Mouse (Mus musculus): Measurements from ENCODE around the gene Dok3. TPM values are rescaled to one million over a fixed set of nuclear protein-coding genes. Genes with fewer than 3 reads are reported as not detected.

Dok3 gene
- polyA plus RNA-seq, 1 experiment, result 1.00 TPM

GRCm38 (mm10) chr13:55477492-55477891, 51.6 kb downstream of the Dok3 start:
- Histone ChIP-seq H3K4me2 (ENCODE audit: low read depth) (no peak overlapping the region), H3K27me3 (ENCODE audit: control insufficient read depth, insufficient read depth, insufficient read length) (no peaks in the 10 kb centered on the region), H3K4me3 (no peak overlapping the region), H3K79me2 (ENCODE audit: control insufficient read depth, insufficient read depth) (no peaks in the 10 kb centered on the region), H3K36me3 (ENCODE audit: control insufficient read depth, insufficient read depth) (peaks cover 16% of the 10 kb centered on the region), H3ac (ENCODE audit: control insufficient read depth, insufficient read length) (no peak overlapping the region)
- TF ChIP-seq TCF12 (IDR thresholded peaks at IDR 0.05; ENCODE audit: insufficient read depth, poor library complexity, severe bottlenecking), result no peak
- no peak for TF ChIP-seq E2F4 (IDR thresholded peaks at IDR 0.05; ENCODE audit: insufficient read depth)
- TF ChIP-seq TCF3 (IDR thresholded peaks at IDR 0.05; ENCODE audit: insufficient read length, low read depth), result no peak
- TF ChIP-seq POLR2AphosphoS2 (IDR thresholded peaks at IDR 0.05; ENCODE audit: insufficient read length, low read depth), result no peak
- no peak for TF ChIP-seq MYOD1 (IDR thresholded peaks at IDR 0.05; ENCODE audit: control insufficient read depth in 1 of 3, insufficient read length in 2 of 3, low read depth in 2 of 3)
- TF ChIP-seq SRF (IDR thresholded peaks at IDR 0.05; ENCODE audit: control insufficient read depth, insufficient read length, low read depth), result no peak
- no peak for TF ChIP-seq REST (IDR thresholded peaks at IDR 0.05; ENCODE audit: insufficient read depth, insufficient read length)
- no peak for TF ChIP-seq MAX (IDR thresholded peaks at IDR 0.05; ENCODE audit: low read depth)
- TF ChIP-seq USF1 (IDR thresholded peaks at IDR 0.05; ENCODE audit: low read depth), result no peak
- no peak for TF ChIP-seq POLR2A (IDR thresholded peaks at IDR 0.05; ENCODE audit: insufficient read length, low read depth)
- TF ChIP-seq CEBPB (IDR thresholded peaks at IDR 0.05; ENCODE audit: insufficient read depth, poor library complexity, severe bottlenecking), result no peak
- no peak for TF ChIP-seq MYOG (IDR thresholded peaks at IDR 0.05; ENCODE audit: control insufficient read depth in 1 of 3, insufficient read depth in 1 of 3, insufficient read length in 2 of 3, low read depth in 2 of 3)

GRCm38 (mm10) chr13:55476256-55476655, 52.8 kb downstream of the Dok3 start:
- no peak for TF ChIP-seq TCF3 (IDR thresholded peaks at IDR 0.05; ENCODE audit: insufficient read length, low read depth)
- H3K79me2 ChIP-seq (ENCODE audit: control insufficient read depth, insufficient read depth), result no peaks in the 10 kb centered on the region
- no peak overlapping the region for H3ac ChIP-seq (ENCODE audit: control insufficient read depth, insufficient read length)
- H3K27me3 ChIP-seq (ENCODE audit: control insufficient read depth, insufficient read depth, insufficient read length), result no peaks in the 10 kb centered on the region
- no peak overlapping the region for H3K4me2 ChIP-seq (ENCODE audit: low read depth)
- H3K4me3 ChIP-seq, result no peak overlapping the region
- H3K36me3 ChIP-seq (ENCODE audit: control insufficient read depth, insufficient read depth), result peaks cover 11% of the 10 kb centered on the region

GRCm38 (mm10) chr13:55475750-55476149, 53.3 kb downstream of the Dok3 start:
- Histone ChIP-seq H3K4me3 (no peak overlapping the region), H3K79me2 (ENCODE audit: control insufficient read depth, insufficient read depth) (no peaks in the 10 kb centered on the region), H3K4me2 (ENCODE audit: low read depth) (no peak overlapping the region), H3K27me3 (ENCODE audit: control insufficient read depth, insufficient read depth, insufficient read length) (no peaks in the 10 kb centered on the region), H3K36me3 (ENCODE audit: control insufficient read depth, insufficient read depth) (peaks cover 11% of the 10 kb centered on the region), H3ac (ENCODE audit: control insufficient read depth, insufficient read length) (no peak overlapping the region)
- TF ChIP-seq MAX (IDR thresholded peaks at IDR 0.05; ENCODE audit: low read depth) (no peak), POLR2A (IDR thresholded peaks at IDR 0.05; ENCODE audit: insufficient read length, low read depth) (no peak)

- Histone ChIP-seq H3K4me3 (no peak overlapping the region), H3K4me2 (ENCODE audit: low read depth) (no peak overlapping the region), H3K27me3 (ENCODE audit: control insufficient read depth, insufficient read depth, insufficient read length) (no peaks in the 10 kb centered on the region), H3K79me2 (ENCODE audit: control insufficient read depth, insufficient read depth) (no peaks in the 10 kb centered on the region), H3K36me3 (ENCODE audit: control insufficient read depth, insufficient read depth) (peaks cover 11% of the 10 kb centered on the region), H3ac (ENCODE audit: control insufficient read depth, insufficient read length) (no peak overlapping the region)
- TF ChIP-seq POLR2AphosphoS2 (IDR thresholded peaks at IDR 0.05; ENCODE audit: insufficient read length, low read depth) (peak; percentile 26), MYOG (IDR thresholded peaks at IDR 0.05; ENCODE audit: control insufficient read depth in 1 of 3, insufficient read depth in 1 of 3, insufficient read length in 2 of 3, low read depth in 2 of 3) (no peak)
These were observed 54.5 kb downstream of the Dok3 start for GRCm38 (mm10) chr13:55474621-55475069.

- peaks cover 11% of the 10 kb centered on the region for H3K36me3 ChIP-seq (ENCODE audit: control insufficient read depth, insufficient read depth)
- no peak overlapping the region for H3K4me2 ChIP-seq (ENCODE audit: low read depth)
- TF ChIP-seq USF1 (IDR thresholded peaks at IDR 0.05; ENCODE audit: low read depth), result no peak
- no peak for TF ChIP-seq TCF12 (IDR thresholded peaks at IDR 0.05; ENCODE audit: insufficient read depth, poor library complexity, severe bottlenecking)
- TF ChIP-seq SRF (IDR thresholded peaks at IDR 0.05; ENCODE audit: control insufficient read depth, insufficient read length, low read depth), result no peak
- no peak for TF ChIP-seq MAX (IDR thresholded peaks at IDR 0.05; ENCODE audit: low read depth)
- TF ChIP-seq E2F4 (IDR thresholded peaks at IDR 0.05; ENCODE audit: insufficient read depth), result no peak
- no peak for TF ChIP-seq REST (IDR thresholded peaks at IDR 0.05; ENCODE audit: insufficient read depth, insufficient read length)
- no peak for TF ChIP-seq POLR2A (IDR thresholded peaks at IDR 0.05; ENCODE audit: insufficient read length, low read depth)
- no peak for TF ChIP-seq MYOD1 (IDR thresholded peaks at IDR 0.05; ENCODE audit: control insufficient read depth in 1 of 3, insufficient read length in 2 of 3, low read depth in 2 of 3)
- no peak for TF ChIP-seq MYOG (IDR thresholded peaks at IDR 0.05; ENCODE audit: control insufficient read depth in 1 of 3, insufficient read depth in 1 of 3, insufficient read length in 2 of 3, low read depth in 2 of 3)
- TF ChIP-seq POLR2AphosphoS2 (IDR thresholded peaks at IDR 0.05; ENCODE audit: insufficient read length, low read depth), result no peak
- TF ChIP-seq CEBPB (IDR thresholded peaks at IDR 0.05; ENCODE audit: insufficient read depth, poor library complexity, severe bottlenecking), result no peak
- TF ChIP-seq TCF3 (IDR thresholded peaks at IDR 0.05; ENCODE audit: insufficient read length, low read depth), result no peak
- no peaks in the 10 kb centered on the region for H3K27me3 ChIP-seq (ENCODE audit: control insufficient read depth, insufficient read depth, insufficient read length)
- H3ac ChIP-seq (ENCODE audit: control insufficient read depth, insufficient read length), result no peak overlapping the region
- H3K79me2 ChIP-seq (ENCODE audit: control insufficient read depth, insufficient read depth), result no peaks in the 10 kb centered on the region
- no peak overlapping the region for H3K4me3 ChIP-seq
These were observed 55.1 kb downstream of the Dok3 start for GRCm38 (mm10) chr13:55473961-55474360.

Other genes starting within 250 kb of the Dok3 start
- gene Prelid1, start 208.8 kb downstream of the Dok3 start, polyA plus RNA-seq (2012; fragmentation: generic; extraction: Trizol), result 365 TPM
- gene Rab24, start 207.3 kb downstream of the Dok3 start, polyA plus RNA-seq (2012; fragmentation: generic; extraction: Trizol), result 59.8 TPM
- gene Mxd3, start 199.5 kb downstream of the Dok3 start, polyA plus RNA-seq (2012; fragmentation: generic; extraction: Trizol), result 17.0 TPM
- gene Lman2, start 166.5 kb downstream of the Dok3 start, polyA plus RNA-seq (2012; fragmentation: generic; extraction: Trizol), result 84.7 TPM
- gene Rgs14, start 159.6 kb downstream of the Dok3 start, polyA plus RNA-seq (2012; fragmentation: generic; extraction: Trizol), result 2.3 TPM
- gene Slc34a1, start 131.1 kb downstream of the Dok3 start, polyA plus RNA-seq (2012; fragmentation: generic; extraction: Trizol), result 0.04 TPM
- not detected for gene Pfn3, start 114.1 kb downstream of the Dok3 start, polyA plus RNA-seq (2012; fragmentation: generic; extraction: Trizol)
- gene F12, start 102.5 kb downstream of the Dok3 start, polyA plus RNA-seq (2012; fragmentation: generic; extraction: Trizol), result not detected
- gene Grk6, start 84.2 kb downstream of the Dok3 start, polyA plus RNA-seq (2012; fragmentation: generic; extraction: Trizol), result 29.1 TPM
- gene Prr7, start 65.0 kb downstream of the Dok3 start, polyA plus RNA-seq (2012; fragmentation: generic; extraction: Trizol), result 5.1 TPM
- 165 TPM for gene Dbn1, start 41.2 kb downstream of the Dok3 start, polyA plus RNA-seq (2012; fragmentation: generic; extraction: Trizol)
- 553 TPM for gene Pdlim7, start 15.6 kb downstream of the Dok3 start, polyA plus RNA-seq (2012; fragmentation: generic; extraction: Trizol)
- gene Ddx41, start 7.4 kb upstream of the Dok3 start, polyA plus RNA-seq (2012; fragmentation: generic; extraction: Trizol), result 33.3 TPM
- 13.5 TPM for gene Fam193b, start 41.8 kb upstream of the Dok3 start, polyA plus RNA-seq (2012; fragmentation: generic; extraction: Trizol)
- gene Tmed9, start 44.4 kb upstream of the Dok3 start, polyA plus RNA-seq (2012; fragmentation: generic; extraction: Trizol), result 200 TPM
- gene B4galt7, start 70.6 kb upstream of the Dok3 start, polyA plus RNA-seq (2012; fragmentation: generic; extraction: Trizol), result 23.1 TPM
- gene Caml, start 93.7 kb upstream of the Dok3 start, polyA plus RNA-seq (2012; fragmentation: generic; extraction: Trizol), result 27.8 TPM
- gene Ddx46, start 105.7 kb upstream of the Dok3 start, polyA plus RNA-seq (2012; fragmentation: generic; extraction: Trizol), result 8.7 TPM
- gene B230219D22Rik, start 163.8 kb upstream of the Dok3 start, polyA plus RNA-seq (2012; fragmentation: generic; extraction: Trizol), result 18.2 TPM
- 41.7 TPM for gene Txndc15, start 185.4 kb upstream of the Dok3 start, polyA plus RNA-seq (2012; fragmentation: generic; extraction: Trizol)
- 57.4 TPM for gene Pcbd2, start 198.1 kb upstream of the Dok3 start, polyA plus RNA-seq (2012; fragmentation: generic; extraction: Trizol)

All from myocyte (in vitro differentiated cells).